Mouse (Mus musculus) adrenal gland, adult 2 months (tissue): ENCODE data around the gene AI467606. TPM values are rescaled to one million over a fixed set of nuclear protein-coding genes. Genes with fewer than 3 reads are reported as not detected.

Experiments used
- DNase-seq: peaks from one replicate; pipeline ENCODE4 v3.0.0; 2021
- microRNA-seq, 2 experiments: library from miRNA; unstranded; fragments of <30 nt; microRNA quantifications; one replicate each; pipeline ENCODE4 v1.2.0; 2021
- polyA plus RNA-seq: library from polyadenylated mRNA; depleted of rRNA; stranded (reverse); fragments of >200 nt; gene quantifications from 2 replicates; pipeline ENCODE4 v1.2.3, GENCODE M21; 2012; rRNA removed
- total RNA-seq, 2 experiments: library from RNA; stranded (reverse); gene quantifications; 2 replicates each; pipeline ENCODE4 v1.2.3; 2021

AI467606 gene
- total and polyA plus RNA-seq, 3 experiments, result 1.6 to 7.6 (median 1.9) TPM

- no peak for DNase-seq
These were observed 30.1 kb downstream of the AI467606 start for GRCm38 (mm10) chr7:127121061-127121910.

- no peak for DNase-seq
These were observed 30.7 kb downstream of the AI467606 start, which contains the start of gene Qprt for GRCm38 (mm10) chr7:127121911-127122270. Gene Qprt (minus strand): TSS chr7:127122226.

- peak; percentile 54 for DNase-seq
These were observed 38.5 kb downstream of the AI467606 start for GRCm38 (mm10) chr7:127129638-127130037.

GRCm38 (mm10) chr7:127133125-127133524, 42.0 kb downstream of the AI467606 start:
- no peak for DNase-seq

- no peak for DNase-seq
These were observed 43.8 kb downstream of the AI467606 start for GRCm38 (mm10) chr7:127134821-127135447.

GRCm38 (mm10) chr7:127136181-127137071, 45.3 kb downstream of the AI467606 start:
- DNase-seq, result no peak

- no peak for DNase-seq
These were observed 46.3 kb downstream of the AI467606 start, which contains the start of gene Spn for GRCm38 (mm10) chr7:127137262-127138017. Gene Spn (minus strand): TSS chr7:127137823.

- no peak for DNase-seq
These were observed 47.9 kb downstream of the AI467606 start for GRCm38 (mm10) chr7:127139100-127139499.

- DNase-seq, result no peak
These were observed 48.4 kb downstream of the AI467606 start for GRCm38 (mm10) chr7:127139562-127139961.

GRCm38 (mm10) chr7:127140623-127141404, 49.7 kb downstream of the AI467606 start:
- DNase-seq, result no peak

- DNase-seq, result no peak
These were observed 51.1 kb downstream of the AI467606 start for GRCm38 (mm10) chr7:127142214-127142613.

- no peak for DNase-seq
These were observed 51.5 kb downstream of the AI467606 start for GRCm38 (mm10) chr7:127142666-127143065.

Small RNA genes lying within 50 kb of the gene (microRNA-seq; reads per million reads assigned to microRNA genes)
- 0 reads per million in 2 experiments for gene Gm44343

Other genes starting within 250 kb of the AI467606 start
- under 1 TPM; 0.40 to 0.52 TPM for gene Doc2a, start 243.9 kb upstream of the AI467606 start, total RNA-seq
- 0.52 and 0.83 TPM in 2 replicates for gene Doc2a, start 243.9 kb upstream of the AI467606 start, polyA plus RNA-seq
- 10 to 100 TPM in 1 of 2 experiments, 1 to 10 TPM in 1; 8.2 to 16.3 TPM for gene Hirip3, start 229.4 kb upstream of the AI467606 start, total RNA-seq
- 1.4 and 2.9 TPM in 2 replicates for gene Hirip3, start 229.4 kb upstream of the AI467606 start, polyA plus RNA-seq
- gene Ino80e, start 229.0 kb upstream of the AI467606 start, total RNA-seq, result 10 to 100 TPM; 42.5 to 44.5 TPM
- gene Ino80e, start 229.0 kb upstream of the AI467606 start, polyA plus RNA-seq, result 73.8 and 75.0 TPM in 2 replicates
- 10 to 100 TPM; 60.6 to 66.8 TPM for gene Taok2, start 206.7 kb upstream of the AI467606 start, total RNA-seq
- gene Taok2, start 206.7 kb upstream of the AI467606 start, polyA plus RNA-seq, result 136 and 169 TPM in 2 replicates
- 10 to 100 TPM; 28.1 to 35.4 TPM for gene Tmem219, start 168.4 kb upstream of the AI467606 start, total RNA-seq
- 242 and 243 TPM in 2 replicates for gene Tmem219, start 168.4 kb upstream of the AI467606 start, polyA plus RNA-seq
- gene Kctd13, start 162.5 kb upstream of the AI467606 start, total RNA-seq, result 10 to 100 TPM; 25.9 to 26.8 TPM
- gene Kctd13, start 162.5 kb upstream of the AI467606 start, polyA plus RNA-seq, result 52.0 and 52.9 TPM in 2 replicates
- gene Asphd1, start 141.8 kb upstream of the AI467606 start, total RNA-seq, result 1 to 10 TPM in 1 of 2 experiments, under 1 TPM in 1; 0.66 to 2.2 TPM
- gene Asphd1, start 141.8 kb upstream of the AI467606 start, polyA plus RNA-seq, result 2.0 and 2.5 TPM in 2 replicates
- 100 to 1,000 TPM in 1 of 2 experiments, 10 to 100 TPM in 1; 87.4 to 126 TPM for gene Sez6l2, start 140.8 kb upstream of the AI467606 start, total RNA-seq
- gene Sez6l2, start 140.8 kb upstream of the AI467606 start, polyA plus RNA-seq, result 33.4 and 42.4 TPM in 2 replicates
- 100 to 1,000 TPM; 102 to 107 TPM for gene Cdipt, start 115.4 kb upstream of the AI467606 start, total RNA-seq
- gene Cdipt, start 115.4 kb upstream of the AI467606 start, polyA plus RNA-seq, result 239 and 259 TPM in 2 replicates
- gene Cdiptos, start 115.3 kb upstream of the AI467606 start, total RNA-seq, result 1 to 10 TPM; 1.6 TPM
- 0.43 and 1.4 TPM in 2 replicates for gene Cdiptos, start 115.3 kb upstream of the AI467606 start, polyA plus RNA-seq
- 100 to 1,000 TPM; 115 to 145 TPM for gene Mvp, start 76.7 kb upstream of the AI467606 start, total RNA-seq
- gene Mvp, start 76.7 kb upstream of the AI467606 start, polyA plus RNA-seq, result 95.3 and 172 TPM in 2 replicates
- gene Pagr1b, start 74.9 kb upstream of the AI467606 start, total RNA-seq, result 1 to 10 TPM in 1 of 2 experiments, not detected in 1; 1.3 TPM
- 1.7 and 2.0 TPM in 2 replicates for gene Pagr1b, start 74.9 kb upstream of the AI467606 start, polyA plus RNA-seq
- gene Pagr1a, start 74.0 kb upstream of the AI467606 start, total RNA-seq, result 10 to 100 TPM; 16.4 to 20.3 TPM
- gene Pagr1a, start 74.0 kb upstream of the AI467606 start, polyA plus RNA-seq, result 0.66 and 13.1 TPM in 2 replicates
- gene Gm42742, start 70.3 kb upstream of the AI467606 start, total RNA-seq, result 10 to 100 TPM; 19.9 to 29.2 TPM
- gene Gm42742, start 70.3 kb upstream of the AI467606 start, polyA plus RNA-seq, result 13.7 and 28.4 TPM in 2 replicates
- gene Prrt2, start 70.1 kb upstream of the AI467606 start, total RNA-seq, result 1 to 10 TPM; 1.7 to 2.0 TPM
- gene Prrt2, start 70.1 kb upstream of the AI467606 start, polyA plus RNA-seq, result 8.5 and 9.5 TPM in 2 replicates
- 100 to 1,000 TPM in 1 of 2 experiments, 10 to 100 TPM in 1; 98.7 to 114 TPM for gene Maz, start 64.3 kb upstream of the AI467606 start, total RNA-seq
- 833 and 840 TPM in 2 replicates for gene Maz, start 64.3 kb upstream of the AI467606 start, polyA plus RNA-seq
- gene Kif22, start 48.9 kb upstream of the AI467606 start, total RNA-seq, result 1 to 10 TPM; 2.1 to 2.5 TPM
- gene Kif22, start 48.9 kb upstream of the AI467606 start, polyA plus RNA-seq, result 0.64 and 0.89 TPM in 2 replicates
- not detected for gene Zg16, start 4.0 kb upstream of the AI467606 start, total RNA-seq
- 0.18 and 0.49 TPM in 2 replicates for gene Zg16, start 4.0 kb upstream of the AI467606 start, polyA plus RNA-seq
- gene Qprt, start 30.9 kb downstream of the AI467606 start, total RNA-seq, result under 1 TPM; 0.49 to 0.52 TPM
- 0.77 and 1.0 TPM in 2 replicates for gene Qprt, start 30.9 kb downstream of the AI467606 start, polyA plus RNA-seq
- 1 to 10 TPM in 1 of 2 experiments, under 1 TPM in 1; 0.58 to 1.0 TPM for gene Spn, start 46.5 kb downstream of the AI467606 start, total RNA-seq
- gene Spn, start 46.5 kb downstream of the AI467606 start, polyA plus RNA-seq, result 1.0 and 2.0 TPM in 2 replicates
- 10 to 100 TPM; 37.6 to 67.6 TPM for gene Cd2bp2, start 104.7 kb downstream of the AI467606 start, total RNA-seq
- gene Cd2bp2, start 104.7 kb downstream of the AI467606 start, polyA plus RNA-seq, result 12.7 and 13.8 TPM in 2 replicates
- gene Tbc1d10b, start 117.1 kb downstream of the AI467606 start, total RNA-seq, result 10 to 100 TPM; 36.0 to 43.6 TPM
- 31.5 and 35.1 TPM in 2 replicates for gene Tbc1d10b, start 117.1 kb downstream of the AI467606 start, polyA plus RNA-seq
- gene Mylpf, start 117.5 kb downstream of the AI467606 start, total RNA-seq, result 1 to 10 TPM; 2.2 to 2.3 TPM
- not detected in 2 replicates for gene Mylpf, start 117.5 kb downstream of the AI467606 start, polyA plus RNA-seq
- gene Zfp553, start 141.7 kb downstream of the AI467606 start, total RNA-seq, result 10 to 100 TPM; 11.7 to 12.7 TPM
- gene Zfp553, start 141.7 kb downstream of the AI467606 start, polyA plus RNA-seq, result 18.3 and 20.5 TPM in 2 replicates
- 10 to 100 TPM in 1 of 2 experiments, 1 to 10 TPM in 1; 7.1 to 11.4 TPM for gene Sept1, start 141.8 kb downstream of the AI467606 start, total RNA-seq
- gene Sept1, start 141.8 kb downstream of the AI467606 start, polyA plus RNA-seq, result 8.6 and 10.9 TPM in 2 replicates
- gene Zfp771, start 152.9 kb downstream of the AI467606 start, total RNA-seq, result 10 to 100 TPM; 27.1 to 32.4 TPM
- gene Zfp771, start 152.9 kb downstream of the AI467606 start, polyA plus RNA-seq, result 295 and 338 TPM in 2 replicates
- 10 to 100 TPM; 34.7 to 37.6 TPM for gene Dctpp1, start 169.3 kb downstream of the AI467606 start, total RNA-seq
- 45.1 and 57.1 TPM in 2 replicates for gene Dctpp1, start 169.3 kb downstream of the AI467606 start, polyA plus RNA-seq
- 100 to 1,000 TPM in 1 of 2 experiments, 10 to 100 TPM in 1; 90.0 to 118 TPM for gene Sephs2, start 182.7 kb downstream of the AI467606 start, total RNA-seq
- gene Sephs2, start 182.7 kb downstream of the AI467606 start, polyA plus RNA-seq, result 41.8 and 46.5 TPM in 2 replicates
- 1 to 10 TPM; 1.7 to 2.4 TPM for gene Itgal, start 204.9 kb downstream of the AI467606 start, total RNA-seq
- gene Itgal, start 204.9 kb downstream of the AI467606 start, polyA plus RNA-seq, result 1.6 and 1.7 TPM in 2 replicates